Mouse (Mus musculus): ENCODE results near the gene Sec16b.

GRCm38 (mm10) chr1:157459904-157460303 lies 46.6 kb upstream of the Sec16b start:
- TF ChIP-seq CTCF (IDR thresholded peaks at IDR 0.05), result no peak
- no peak for TF ChIP-seq EP300 (IDR thresholded peaks at IDR 0.05; ENCODE audit: insufficient read depth, low read depth, low read length)

Measured in heart, adult 2 months (tissue).